Mouse (Mus musculus) stomach, embryonic 16.5 days (tissue): ENCODE results near the gene Zfp729b. TPM values are rescaled to one million over a fixed set of nuclear protein-coding genes. Genes with fewer than 3 reads are reported as not detected.

Source experiments
- ATAC-seq: fragments of 200-750 bp; cut with Nextera tagmentation; 2 replicates; pipeline ENCODE4 v1.8.0; 2017; ENCODE audit warnings: moderate number of reproducible peaks, moderate TSS enrichment; ENCODE audit not compliant: insufficient read depth, low FRiP score
- H3K27ac ChIP-seq: fragments of 300-500 bp; sonication (generic); 2 replicates; pipeline ENCODE4 v1.5.1; 2014; ENCODE audit warnings: low read length
- H3K27me3 ChIP-seq: fragments of 300-500 bp; sonication (generic); 2 replicates; pipeline ENCODE4 v1.6.1; 2014; ENCODE audit warnings: low read length, control low read depth, mixed read lengths; ENCODE audit not compliant: control insufficient read depth, insufficient read depth
- H3K36me3 ChIP-seq: fragments of 300-500 bp; sonication (generic); 2 replicates; pipeline ENCODE4 v1.6.1; 2014; ENCODE audit warnings: low read length; ENCODE audit not compliant: control insufficient read depth, insufficient read depth
- H3K4me1 ChIP-seq: fragments of 300-500 bp; sonication (generic); 2 replicates; pipeline ENCODE4 v1.6.1; 2014; ENCODE audit warnings: low read length, control low read depth, mixed read lengths; ENCODE audit not compliant: control insufficient read depth, insufficient read depth
- H3K4me2 ChIP-seq: fragments of 300-500 bp; sonication (generic); 2 replicates; pipeline ENCODE4 v1.6.1; 2014; ENCODE audit warnings: low read depth, low read length, mixed read lengths
- H3K4me3 ChIP-seq: fragments of 300-500 bp; sonication (generic); replicated peaks from 2 replicates; pipeline ENCODE4 v1.5.1; 2014; ENCODE audit warnings: mild to moderate bottlenecking, low read length
- H3K9ac ChIP-seq: fragments of 300-500 bp; sonication (generic); 2 replicates; pipeline ENCODE4 v1.6.1; 2014; ENCODE audit warnings: low read length
- H3K9me3 ChIP-seq: fragments of 300-500 bp; sonication (generic); replicated peaks from 2 replicates; pipeline ENCODE4 v1.6.1; 2016; ENCODE audit warnings: low read length, control low read depth; ENCODE audit not compliant: control insufficient read depth
- whole genome bisulfite sequencing: fragments of 180-500 bp; shearing (Covaris S2); extraction: QIAGEN DNeasy Blood & Tissue Kit; methylation state at CpG from one replicate; pipeline ENCODE4 v1.1.7; 2014; 5-methylcytosine and 5-hydroxymethylcytosine counted together
- polyA plus RNA-seq: library from polyadenylated mRNA; unstranded; fragments of >200 nt; fragmentation: Nextera tagmentation; extraction: Ambion mirVana; gene quantifications from 2 replicates; pipeline ENCODE4 v1.2.1, GENCODE M21; 2015

Zfp729b gene
- 3.7 and 3.8 TPM in 2 replicates for polyA plus RNA-seq

GRCm38 (mm10) chr13:67609066-67609876 is at the start of gene Zfp729b:
TSS of gene Zfp729b (minus strand) at chr13:67609707.
- H3K4me1 ChIP-seq = peaks cover 4% of the 10 kb centered on the region; the same call in 1 of the 2 replicates
- no peaks in the 10 kb centered on the region; the same call in 1 of the 2 replicates for H3K9me3 ChIP-seq
- peak within 1 kb of the TSS; percentile 82 for H3K27ac ChIP-seq
- H3K36me3 ChIP-seq = no peaks in the 10 kb centered on the region
- H3K9ac ChIP-seq = peak within 1 kb of the TSS; percentile 90
- 2% methylated on average over 20 of the region's 20 CpGs for WGBS
- peak within 1 kb of the TSS; percentile 83 for H3K4me3 ChIP-seq
- no peaks in the 10 kb centered on the region for H3K27me3 ChIP-seq
- ATAC-seq = peak; percentile 96
- H3K4me2 ChIP-seq = peak within 1 kb of the TSS; percentile 63

- Histone ChIP-seq H3K27ac (no peak overlapping the region), H3K27me3 (no peaks in the 10 kb centered on the region), H3K4me3 (no peak overlapping the region), H3K4me2 (no peak overlapping the region), H3K36me3 (no peaks in the 10 kb centered on the region), H3K9ac (no peak overlapping the region), H3K4me1 (no peaks in the 10 kb centered on the region), H3K9me3 (no peaks in the 10 kb centered on the region)
- WGBS = 47% methylated on average over 3 of the region's 3 CpGs
- no peak for ATAC-seq
These were observed 43.0 kb upstream of the Zfp729b start for GRCm38 (mm10) chr13:67652496-67652895.

GRCm38 (mm10) chr13:67637294-67638007 is 27.9 kb upstream of the Zfp729b start, which contains the start of the genes Gm49345 and Zfp729a:
TSS of gene Gm49345 (minus strand) at chr13:67637769.
TSS of gene Zfp729a (minus strand) at chr13:67637791.
- Histone ChIP-seq H3K4me2 (peak within 1 kb of the TSS; percentile 51), H3K36me3 (no peaks in the 10 kb centered on the region), H3K27ac (peak within 1 kb of the TSS; percentile 66), H3K9ac (peak within 1 kb of the TSS; percentile 89), H3K4me1 (no peaks in the 10 kb centered on the region), H3K27me3 (no peaks in the 10 kb centered on the region), H3K9me3 (no peaks in the 10 kb centered on the region), H3K4me3 (peak within 1 kb of the TSS; percentile 89)
- 0% methylated on average over 19 of the region's 19 CpGs for WGBS
- ATAC-seq = peak; percentile 98

GRCm38 (mm10) chr13:67610108-67610507 is 601 bp upstream of the Zfp729b start:
- Histone ChIP-seq H3K27me3 (no peaks in the 10 kb centered on the region), H3K9ac (no peak overlapping the region), H3K9me3 (no peaks in the 10 kb centered on the region; the same call in 1 of the 2 replicates), H3K4me1 (peaks cover 4% of the 10 kb centered on the region; the same call in 1 of the 2 replicates), H3K27ac (no peak overlapping the region), H3K4me2 (peak overlapping the region; percentile 43; the same call in 1 of the 2 replicates), H3K36me3 (no peaks in the 10 kb centered on the region), H3K4me3 (peak overlapping the region; percentile 83; the same call in 1 of the 2 replicates)
- 84% methylated on average over 4 of the region's 4 CpGs for WGBS
- no peak for ATAC-seq

- Histone ChIP-seq H3K4me2 (no peak overlapping the region), H3K4me1 (no peaks in the 10 kb centered on the region), H3K9me3 (no peaks in the 10 kb centered on the region), H3K27me3 (no peaks in the 10 kb centered on the region), H3K27ac (no peak overlapping the region), H3K9ac (no peak overlapping the region), H3K4me3 (no peak overlapping the region), H3K36me3 (no peaks in the 10 kb centered on the region)
- WGBS = 73% methylated on average over 5 of the region's 5 CpGs
- no peak for ATAC-seq
These were observed 36.8 kb downstream of the Zfp729b start for GRCm38 (mm10) chr13:67572591-67573189.

GRCm38 (mm10) chr13:67553730-67554129 is 55.8 kb downstream of the Zfp729b start, which contains the start of gene Zfp748:
TSS of gene Zfp748 (minus strand) at chr13:67553830.
- WGBS = 70% methylated on average over 4 of the region's 4 CpGs
- H3K36me3 ChIP-seq = no peaks in the 10 kb centered on the region
- H3K4me1 ChIP-seq = peaks cover 12% of the 10 kb centered on the region
- H3K9ac ChIP-seq = peak within 1 kb of the TSS; percentile 94
- ATAC-seq = no peak
- H3K27ac ChIP-seq = peak within 1 kb of the TSS; percentile 95
- H3K4me3 ChIP-seq = peak within 1 kb of the TSS; percentile 96
- no peaks in the 10 kb centered on the region for H3K9me3 ChIP-seq
- no peaks in the 10 kb centered on the region for H3K27me3 ChIP-seq
- peak within 1 kb of the TSS; percentile 94 for H3K4me2 ChIP-seq

- H3K27ac ChIP-seq = peak overlapping the region; percentile 95
- peak; percentile 98 for ATAC-seq
- no peaks in the 10 kb centered on the region for H3K27me3 ChIP-seq
- H3K4me2 ChIP-seq = peak overlapping the region; percentile 94
- peak overlapping the region; percentile 94 for H3K9ac ChIP-seq
- peaks cover 12% of the 10 kb centered on the region for H3K4me1 ChIP-seq
- peak overlapping the region; percentile 96 for H3K4me3 ChIP-seq
- no peaks in the 10 kb centered on the region for H3K36me3 ChIP-seq
- no peaks in the 10 kb centered on the region for H3K9me3 ChIP-seq
- WGBS = under 1% methylated on average over 44 of the region's 44 CpGs
These were observed 56.8 kb downstream of the Zfp729b start for GRCm38 (mm10) chr13:67552505-67553346.

- WGBS = 92% methylated on average over 1 of the region's 1 CpGs
These were observed 63.6 kb downstream of the Zfp729b start for GRCm38 (mm10) chr13:67545941-67546340.

More at GRCm38 (mm10) chr13:67545941-67546340, 63.6 kb downstream of the Zfp729b start:
- no peak overlapping the region for H3K4me2 ChIP-seq
- no peak overlapping the region for H3K27ac ChIP-seq
- H3K4me1 ChIP-seq = no peaks in the 10 kb centered on the region
- H3K9me3 ChIP-seq = 0 out of 2 replicates have a peak, but pooled peaks cover 3% of the 10 kb centered on the region
- H3K27me3 ChIP-seq = no peaks in the 10 kb centered on the region
- peaks cover 24% of the 10 kb centered on the region for H3K36me3 ChIP-seq
- no peak overlapping the region for H3K4me3 ChIP-seq
- no peak overlapping the region for H3K9ac ChIP-seq
- ATAC-seq = no peak
